Mouse (Mus musculus) lung, adult 2 months (tissue): ENCODE results near the gene Zfhx3.

ENCODE experiments used
- CTCF ChIP-seq: fragments of 200-500 bp; IDR thresholded peaks from 2 replicates; pipeline ENCODE4 v1.5.1; 2011; ENCODE audit warnings: mild to moderate bottlenecking, low read length, control low read depth; ENCODE audit not compliant: insufficient read depth
- POLR2A ChIP-seq: fragments of 200-500 bp; IDR thresholded peaks from 2 replicates; pipeline ENCODE4 v1.6.1; 2011; ENCODE audit warnings: low read depth, mild to moderate bottlenecking, control low read depth, low read length, borderline replicate concordance; ENCODE audit errors: extremely low read depth

GRCm38 (mm10) chr8:108277960-108278359 is 335.5 kb downstream of the Zfhx3 start:
- TF ChIP-seq POLR2A: no peak
- TF ChIP-seq CTCF: no peak
